ENCODE assay signal across 32 mouse cellular contexts in genomic region chr10:85541481-85541880, GRCm38 (mm10).
DNase-seq lines count a peak whose midpoint lies in the region; ATAC-seq and TF ChIP-seq lines count a peak whose summit lies in the region.
"Had no signal": no experiment of that assay in that cellular context is flagged by ENCODE, and none has a peak within 500 bp of the region (broad histone marks: within the 10 kb centered on the region; RNA-seq: fewer than 3 reads in every experiment).

No protein-coding gene starts in this region.

- TF ChIP-seq CTCF in ES-Bruce4 (IDR thresholded peaks at IDR 0.05; ENCODE audit: low read depth, low read length) = no peak
- no peak for TF ChIP-seq CTCF in brain, embryonic 14.5 days (IDR thresholded peaks at IDR 0.05; ENCODE audit: borderline replicate concordance, extremely low read depth, insufficient read depth, insufficient read length)

- H3K4me2 ChIP-seq in forebrain, embryonic 15.5 days (replicated peaks) = no peak overlapping the region
- no peak overlapping the region for H3K4me2 ChIP-seq in forebrain, embryonic 13.5 days
- no peak overlapping the region for H3K4me2 ChIP-seq in midbrain, embryonic 14.5 days (ENCODE audit: low read length)
- H3K4me2 ChIP-seq: embryonic facial prominence, embryonic 13.5 days; heart, embryonic 13.5 days; hindbrain, embryonic 14.5 days had no signal

- no peak overlapping the region for H3K9ac ChIP-seq in forebrain, embryonic 15.5 days (replicated peaks)
- no peak overlapping the region for H3K9ac ChIP-seq in forebrain, embryonic 13.5 days
- H3K9ac ChIP-seq in ES-Bruce4 (ENCODE audit: low read depth, poor library complexity, severe bottlenecking) (no peak overlapping the region), ES-E14 (ENCODE audit: insufficient read depth, low read depth, low read length, poor library complexity, severe bottlenecking) (0 out of 2 replicates have a peak overlapping the region, but pooled peaks have one; percentile 10)
- no peak overlapping the region for H3K9ac ChIP-seq in midbrain, embryonic 14.5 days (replicated peaks; ENCODE audit: low read length)
- H3K9ac ChIP-seq: embryonic facial prominence, embryonic 13.5 days; heart, embryonic 13.5 days; hindbrain, embryonic 14.5 days had no signal

- 58% methylated on average over 3 of the region's 3 CpGs for WGBS in forebrain, embryonic 15.5 days
- 83% methylated on average over 3 of the region's 3 CpGs for WGBS in forebrain, embryonic 13.5 days
- WGBS in midbrain, embryonic 14.5 days = 89% methylated on average over 3 of the region's 3 CpGs

- no peak overlapping the region for H3K4me3 ChIP-seq in forebrain, embryonic 15.5 days
- no peak overlapping the region for H3K4me3 ChIP-seq in forebrain, embryonic 13.5 days
- H3K4me3 ChIP-seq in ES-Bruce4 (ENCODE audit: low read depth, low read length) = no peak overlapping the region
- no peak overlapping the region for H3K4me3 ChIP-seq in ES-E14 (ENCODE audit: insufficient read depth in 1 of 2, low read depth in 1 of 2, low read length in 2 of 2, poor library complexity in 1 of 2, severe bottlenecking in 1 of 2)
- H3K4me3 ChIP-seq in midbrain, embryonic 14.5 days (replicated peaks; ENCODE audit: low read depth, low read length) = no peak overlapping the region
- H3K4me3 ChIP-seq: embryonic facial prominence, embryonic 10.5 days; embryonic facial prominence, embryonic 13.5 days; erythroblast, embryonic 14.5 days; heart, adult 2 months; heart, embryonic 10.5 days; heart, embryonic 13.5 days had no signal

- H3K27ac ChIP-seq in forebrain, embryonic 15.5 days (replicated peaks) = no peak overlapping the region
- H3K27ac ChIP-seq in forebrain, embryonic 13.5 days = no peak overlapping the region
- H3K27ac ChIP-seq in ES-Bruce4 (ENCODE audit: insufficient read depth, low read length) (peak overlapping the region; percentile 56), ES-E14 (ENCODE audit: insufficient read depth, low read depth, low read length, poor library complexity, severe bottlenecking) (peak overlapping the region; percentile 81)
- no peak overlapping the region for H3K27ac ChIP-seq in midbrain, embryonic 14.5 days (replicated peaks; ENCODE audit: low read depth, low read length)
- H3K27ac ChIP-seq: embryonic facial prominence, embryonic 10.5 days; embryonic facial prominence, embryonic 13.5 days; heart, adult 2 months; heart, embryonic 10.5 days; heart, embryonic 13.5 days; hindbrain, embryonic 14.5 days had no signal

- in situ Hi-C loops in ES-E14 (cut with MboI; ENCODE audit: low sequenced_read_pairs in 2 of 2, unreplicated experiment in 2 of 2) = no loop called here

- no peak for DNase-seq in ES-E14 (ENCODE audit: low read depth, low spot score)
- DNase-seq in brain, embryonic 14.5 days (ENCODE audit: low read depth) = peak; percentile 33
- DNase-seq in thymus, postnatal 25 days = no peak
- no peak for DNase-seq in midbrain, embryonic 14.5 days
- DNase-seq: adrenal gland, postnatal 10 days; adrenal gland, postnatal 36 days; B cell, adult 2 months; cerebellum, adult 11 months; cerebellum, adult 2 months; cerebellum, adult 9-11 months; cerebellum, postnatal 25 days; embryo, embryonic 11 days; gastrocnemius, postnatal 25 days; heart, adult 2 months; heart, postnatal 14 days; heart, postnatal 4 days; kidney, adult 18-20 months had no signal

- H3K36me3 ChIP-seq in forebrain, embryonic 15.5 days = no peaks in the 10 kb centered on the region
- no peaks in the 10 kb centered on the region for H3K36me3 ChIP-seq in forebrain, embryonic 13.5 days (ENCODE audit: poor library complexity, severe bottlenecking)
- no peaks in the 10 kb centered on the region for H3K36me3 ChIP-seq in ES-Bruce4 (ENCODE audit: control insufficient read depth, insufficient read depth, low read length, poor library complexity, severe bottlenecking)
- H3K36me3 ChIP-seq in ES-E14 (ENCODE audit: control insufficient read depth, insufficient read depth, low read length, poor library complexity, severe bottlenecking) = no peaks in the 10 kb centered on the region
- no peaks in the 10 kb centered on the region for H3K36me3 ChIP-seq in midbrain, embryonic 14.5 days (ENCODE audit: control insufficient read depth, insufficient read depth, low read length)
- H3K36me3 ChIP-seq: embryonic facial prominence, embryonic 10.5 days; embryonic facial prominence, embryonic 13.5 days; G1E; heart, embryonic 10.5 days; heart, embryonic 13.5 days had no signal

- peak; percentile 21; the same call in 1 of the 2 replicates for ATAC-seq in forebrain, embryonic 15.5 days (replicated peaks)
- ATAC-seq in forebrain, embryonic 13.5 days = no peak
- no peak for ATAC-seq in megakaryocyte-erythroid progenitor cell, adult 5-6 weeks (replicated peaks; ENCODE audit: low FRiP score, low TSS enrichment, poor library complexity, severe bottlenecking)
- ATAC-seq in midbrain, embryonic 14.5 days (ENCODE audit: low FRiP score, low TSS enrichment) = no peak
- ATAC-seq: hindbrain, postnatal 0 days; inflammation-experienced regulatory T-cells, adult 6 months; intestine, embryonic 16.5 days had no signal

- TF ChIP-seq EP300 in ES-Bruce4 (IDR thresholded peaks at IDR 0.05; ENCODE audit: insufficient read depth, low read depth, low read length) = no peak

- H3K27me3 ChIP-seq in forebrain, embryonic 15.5 days = no peaks in the 10 kb centered on the region
- H3K27me3 ChIP-seq in forebrain, embryonic 13.5 days = no peaks in the 10 kb centered on the region
- H3K27me3 ChIP-seq in ES-Bruce4 (ENCODE audit: control insufficient read depth, insufficient read depth, low read length, poor library complexity, severe bottlenecking) = no peaks in the 10 kb centered on the region
- no peaks in the 10 kb centered on the region for H3K27me3 ChIP-seq in midbrain, embryonic 14.5 days (ENCODE audit: control insufficient read depth, insufficient read depth, low read length)
- H3K27me3 ChIP-seq: CH12.LX had no signal

- peaks cover 22% of the 10 kb centered on the region for H3K4me1 ChIP-seq in forebrain, embryonic 15.5 days
- peaks cover 25% of the 10 kb centered on the region for H3K4me1 ChIP-seq in forebrain, embryonic 13.5 days
- H3K4me1 ChIP-seq in ES-Bruce4 (ENCODE audit: control insufficient read depth, insufficient read depth, low read length) (peaks cover 20% of the 10 kb centered on the region), ES-E14 (ENCODE audit: control insufficient read depth in 2 of 2, insufficient read depth in 2 of 2, low read length in 2 of 2, poor library complexity in 1 of 2) (peaks cover 30 to 60% of the 10 kb centered on the region in 2 experiments)
- peaks cover 8% of the 10 kb centered on the region; the same call in 1 of the 2 replicates for H3K4me1 ChIP-seq in midbrain, embryonic 14.5 days (ENCODE audit: control insufficient read depth, insufficient read depth, low read length)

- no peaks in the 10 kb centered on the region for H3K9me3 ChIP-seq in forebrain, embryonic 15.5 days
- no peaks in the 10 kb centered on the region for H3K9me3 ChIP-seq in forebrain, embryonic 13.5 days (replicated peaks)
- H3K9me3 ChIP-seq in ES-Bruce4 (replicated peaks; ENCODE audit: control insufficient read depth, insufficient read depth, low read length, poor library complexity, severe bottlenecking) = no peaks in the 10 kb centered on the region
- no peaks in the 10 kb centered on the region for H3K9me3 ChIP-seq in ES-E14 (ENCODE audit: control insufficient read depth, insufficient read depth, low read depth, low read length)
- no peaks in the 10 kb centered on the region for H3K9me3 ChIP-seq in midbrain, embryonic 14.5 days (ENCODE audit: control insufficient read depth, low read length)
- H3K9me3 ChIP-seq: embryonic facial prominence, embryonic 10.5 days; embryonic facial prominence, embryonic 13.5 days; heart, embryonic 10.5 days; heart, embryonic 13.5 days had no signal

- no peak for TF ChIP-seq POLR2A in ES-Bruce4 (IDR thresholded peaks at IDR 0.05; ENCODE audit: insufficient read depth, low read length)
- no peak for TF ChIP-seq POLR2A in brain, embryonic 14.5 days (IDR thresholded peaks at IDR 0.05; ENCODE audit: borderline replicate concordance, extremely low read depth, insufficient read depth, insufficient read length, poor library complexity, severe bottlenecking)

TF ChIP-seq in ES-E14, 5 proteins besides CTCF, POLR2A, EP300 and RAD21:
- TF ChIP-seq MAFK (IDR thresholded peaks at IDR 0.05; ENCODE audit: insufficient read depth, low read depth, low read length) (no peak), HCFC1 (IDR thresholded peaks at IDR 0.05; ENCODE audit: borderline replicate concordance, insufficient read depth, low read length) (no peak), CHD2 (IDR thresholded peaks at IDR 0.05; ENCODE audit: low read depth, low read length) (no peak), ZNF384 (IDR thresholded peaks at IDR 0.05; ENCODE audit: low read depth, low read length) (no peak), ZC3H11A (IDR thresholded peaks at IDR 0.05; ENCODE audit: borderline replicate concordance, low read depth, low read length) (no peak)

Comparison
In these comparisons a context has a peak if more than half of its experiments do, and no peak if none do; other contexts are left out.
1. H3K27ac ChIP-seq: peak in ES-Bruce4 (single experiment) and ES-E14 (single experiment); none in forebrain, embryonic 15.5 days (single experiment), forebrain, embryonic 13.5 days (single experiment) and midbrain, embryonic 14.5 days (single experiment).